Mouse (Mus musculus): Measurements from ENCODE around the gene Pip4k2b. TPM values are rescaled to one million over a fixed set of nuclear protein-coding genes. Genes with fewer than 3 reads are reported as not detected.

Pip4k2b gene
- polyA plus RNA-seq, 1 experiment from 2014 or later = 0.86 TPM

DNA sequence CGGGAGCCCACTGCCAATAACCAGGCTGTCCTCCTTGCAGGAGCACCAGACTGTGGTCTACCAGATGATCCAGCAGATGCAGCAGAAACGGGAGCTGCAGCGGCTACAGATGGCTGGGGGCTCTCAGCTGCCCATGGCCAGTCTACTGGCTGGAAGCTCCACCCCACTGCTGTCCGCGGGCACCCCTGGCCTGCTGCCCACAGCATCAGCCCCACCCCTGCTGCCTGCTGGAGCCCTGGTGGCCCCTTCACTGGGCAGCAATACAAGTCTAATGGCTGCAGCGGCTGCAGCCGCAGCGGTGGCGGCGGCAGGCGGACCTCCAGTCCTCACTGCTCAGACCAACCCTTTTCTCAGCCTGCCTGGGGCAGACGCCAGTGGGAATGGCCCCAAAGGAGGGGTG is 64.1 kb downstream of the Pip4k2b start:
- no peak overlapping the region for H3K9ac ChIP-seq (replicated peaks; ENCODE audit: low read depth)
- no peak overlapping the region for H3K4me3 ChIP-seq (ENCODE audit: low read depth, low read length)
- ATAC-seq (peak; percentile 39; the same call in 1 of the 2 replicates), DNase-seq (ENCODE audit: low spot score) (peak; percentile 73)
- no peaks in the 10 kb centered on the region for H3K9me3 ChIP-seq (ENCODE audit: low read length)
- H3K4me1 ChIP-seq (ENCODE audit: insufficient read depth, low read depth, low read length) = 0 out of 2 replicates have a peak, but pooled peaks cover 11% of the 10 kb centered on the region
- peaks cover 4% of the 10 kb centered on the region; the same call in 1 of the 2 replicates for H3K36me3 ChIP-seq (ENCODE audit: insufficient read depth, low read length)
- TF ChIP-seq CTCF (IDR thresholded peaks at IDR 0.05) = no peak
- TF ChIP-seq EP300 (IDR thresholded peaks at IDR 0.05) = no peak
- H3K27me3 ChIP-seq (replicated peaks; ENCODE audit: insufficient read depth, low read length) = no peaks in the 10 kb centered on the region
- H3K27ac ChIP-seq (ENCODE audit: low read length) = 0 out of 2 replicates have a peak overlapping the region, but pooled peaks have one; percentile 7
- H3K4me2 ChIP-seq (replicated peaks; ENCODE audit: low read depth, low read length) = 0 out of 2 replicates have a peak overlapping the region, but pooled peaks have one; percentile 6
- 51% methylated on average over 12 of the region's 12 CpGs for WGBS

DNA sequence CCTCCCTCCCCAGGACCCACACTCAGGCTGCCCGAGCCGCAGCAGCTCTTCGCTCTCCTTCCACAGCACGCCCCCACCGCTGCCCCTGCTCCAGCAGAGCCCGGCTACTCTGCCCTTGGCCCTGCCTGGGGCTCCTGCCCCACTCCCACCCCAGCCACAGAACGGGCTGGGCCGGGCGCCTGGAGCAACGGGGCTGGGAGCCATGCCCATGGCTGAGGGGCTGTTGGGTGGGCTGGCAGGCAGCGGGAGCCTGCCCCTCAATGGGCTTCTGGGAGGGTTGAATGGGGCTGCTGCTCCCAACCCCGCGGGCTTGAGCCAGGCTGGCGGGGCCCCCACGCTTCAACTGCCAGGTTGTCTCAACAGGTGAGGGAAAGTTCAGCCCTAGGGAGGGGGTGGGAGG is 66.2 kb downstream of the Pip4k2b start:
- TF ChIP-seq CTCF (IDR thresholded peaks at IDR 0.05) = no peak
- TF ChIP-seq EP300 (IDR thresholded peaks at IDR 0.05) = no peak

DNA sequence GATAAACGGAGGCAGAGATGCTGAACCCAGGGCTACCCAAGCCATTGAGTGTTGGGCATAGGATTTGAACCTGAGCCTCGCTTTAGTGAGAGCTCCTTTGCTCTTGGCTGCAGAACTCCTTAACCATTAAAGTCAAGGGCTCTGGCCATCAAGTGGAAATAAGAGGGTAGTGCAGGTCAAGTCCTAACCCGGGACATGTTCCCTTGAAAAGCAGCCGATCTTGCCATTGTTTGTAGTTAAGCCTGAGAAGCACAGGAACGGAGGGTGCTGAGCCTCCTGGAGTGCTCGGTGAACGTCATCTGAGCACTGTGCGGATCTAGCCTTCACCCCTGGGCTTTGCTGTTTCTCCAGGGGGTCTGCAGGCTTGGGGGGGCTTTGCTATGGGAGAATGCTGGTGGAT is 66.7 kb downstream of the Pip4k2b start:
- H3K4me1 ChIP-seq (ENCODE audit: insufficient read depth, low read depth, low read length) = 0 out of 2 replicates have a peak, but pooled peaks cover 11% of the 10 kb centered on the region
- 56% methylated on average over 8 of the region's 8 CpGs for WGBS
- H3K27me3 ChIP-seq (replicated peaks; ENCODE audit: insufficient read depth, low read length) = no peaks in the 10 kb centered on the region
- peaks cover 22% of the 10 kb centered on the region for H3K36me3 ChIP-seq (ENCODE audit: insufficient read depth, low read length)
- H3K27ac ChIP-seq (ENCODE audit: low read length) = no peak overlapping the region
- ATAC-seq (peak; percentile 17), DNase-seq (ENCODE audit: low spot score) (peak; percentile 72)
- H3K9me3 ChIP-seq (ENCODE audit: low read length) = no peaks in the 10 kb centered on the region
- H3K4me2 ChIP-seq (replicated peaks; ENCODE audit: low read depth, low read length) = no peak overlapping the region
- H3K4me3 ChIP-seq (ENCODE audit: low read depth, low read length) = no peak overlapping the region
- TF ChIP-seq CTCF (IDR thresholded peaks at IDR 0.05) (peak; percentile 50), EP300 (IDR thresholded peaks at IDR 0.05) (no peak)
- no peak overlapping the region for H3K9ac ChIP-seq (replicated peaks; ENCODE audit: low read depth)

More for the DNA sequence above, 66.2 kb downstream of the Pip4k2b start:
- H3K9ac ChIP-seq (replicated peaks; ENCODE audit: low read depth) = no peak overlapping the region
- DNase-seq (ENCODE audit: low spot score) (no peak), ATAC-seq (no peak)
- no peaks in the 10 kb centered on the region for H3K27me3 ChIP-seq (replicated peaks; ENCODE audit: insufficient read depth, low read length)
- H3K9me3 ChIP-seq (ENCODE audit: low read length) = no peaks in the 10 kb centered on the region
- H3K36me3 ChIP-seq (ENCODE audit: insufficient read depth, low read length) = peaks cover 22% of the 10 kb centered on the region
- no peak overlapping the region for H3K4me2 ChIP-seq (replicated peaks; ENCODE audit: low read depth, low read length)
- H3K27ac ChIP-seq (ENCODE audit: low read length) = no peak overlapping the region
- no peak overlapping the region for H3K4me3 ChIP-seq (ENCODE audit: low read depth, low read length)
- 76% methylated on average over 12 of the region's 15 CpGs for WGBS
- 0 out of 2 replicates have a peak, but pooled peaks cover 11% of the 10 kb centered on the region for H3K4me1 ChIP-seq (ENCODE audit: insufficient read depth, low read depth, low read length)

DNA sequence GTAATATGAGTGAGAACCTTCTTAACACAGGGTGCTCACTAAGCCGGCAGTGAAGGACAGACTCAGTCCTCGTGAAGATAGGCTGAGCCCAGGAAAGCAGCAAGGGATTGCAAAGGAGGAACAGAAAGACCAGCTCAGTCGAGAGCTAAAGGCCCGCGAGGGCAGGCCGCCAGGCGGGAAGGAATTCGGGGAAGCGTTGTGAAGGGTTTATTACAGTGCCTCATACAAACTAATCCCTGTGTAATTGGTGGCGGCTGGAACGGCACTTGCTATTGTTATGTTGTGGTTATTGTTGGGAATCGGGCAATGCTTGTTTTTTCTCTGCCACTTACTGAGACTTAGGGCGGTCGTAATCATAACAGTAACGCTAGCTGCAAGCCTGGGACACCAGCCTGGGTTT is 67.1 kb downstream of the Pip4k2b start:
- DNase-seq (ENCODE audit: low spot score) (peak; percentile 6), ATAC-seq (no peak)
- Histone ChIP-seq H3K9ac (replicated peaks; ENCODE audit: low read depth) (no peak overlapping the region), H3K27me3 (replicated peaks; ENCODE audit: insufficient read depth, low read length) (no peaks in the 10 kb centered on the region), H3K9me3 (ENCODE audit: low read length) (no peaks in the 10 kb centered on the region), H3K4me1 (ENCODE audit: insufficient read depth, low read depth, low read length) (0 out of 2 replicates have a peak, but pooled peaks cover 11% of the 10 kb centered on the region), H3K36me3 (ENCODE audit: insufficient read depth, low read length) (peaks cover 22% of the 10 kb centered on the region), H3K27ac (ENCODE audit: low read length) (peak overlapping the region; percentile 11; the same call in 1 of the 2 replicates), H3K4me2 (replicated peaks; ENCODE audit: low read depth, low read length) (no peak overlapping the region), H3K4me3 (ENCODE audit: low read depth, low read length) (no peak overlapping the region)
- 48% methylated on average over 15 of the region's 15 CpGs for WGBS
- TF ChIP-seq EP300 (IDR thresholded peaks at IDR 0.05) = no peak
- TF ChIP-seq CTCF (IDR thresholded peaks at IDR 0.05) = no peak

DNA sequence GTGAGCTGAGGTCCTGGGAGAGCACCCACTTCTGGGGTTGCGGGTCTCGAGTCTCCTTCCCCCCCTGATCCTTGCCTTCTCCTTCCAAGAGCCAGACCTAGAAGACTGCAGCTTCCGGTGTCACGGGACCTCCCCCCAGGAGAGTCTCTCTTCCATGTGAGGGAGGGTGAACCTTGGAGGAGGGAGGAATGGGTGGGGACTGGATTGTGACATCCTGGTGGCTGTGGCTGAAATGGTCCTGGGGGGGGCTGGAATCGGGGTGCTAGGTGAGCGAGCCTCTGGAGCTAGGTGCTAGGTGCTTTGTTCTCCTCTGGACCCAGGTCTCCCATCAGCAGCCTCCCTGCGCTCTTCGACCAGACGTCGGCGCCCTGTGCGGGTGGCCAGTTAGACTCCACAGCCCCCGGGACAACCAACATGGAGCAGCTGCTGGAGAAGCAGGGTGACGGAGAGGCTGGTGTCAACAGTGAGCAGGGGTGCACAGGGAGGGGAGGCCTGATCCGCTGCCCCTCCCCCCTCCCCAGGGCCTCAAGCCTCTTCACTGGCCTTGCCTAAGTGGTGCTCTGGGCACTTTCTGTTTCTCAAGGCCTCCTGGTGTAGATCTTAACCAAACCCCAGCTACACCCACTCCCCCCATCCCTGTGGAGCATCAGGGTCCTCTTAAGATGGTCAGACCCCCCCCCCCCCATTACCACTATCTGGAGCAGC is 68.3 kb downstream of the Pip4k2b start:
- TF ChIP-seq EP300 (IDR thresholded peaks at IDR 0.05) (no peak), CTCF (IDR thresholded peaks at IDR 0.05) (no peak)
- no peak overlapping the region for H3K4me3 ChIP-seq (ENCODE audit: low read depth, low read length)
- WGBS = 68% methylated on average over 14 of the region's 15 CpGs
- no peaks in the 10 kb centered on the region for H3K27me3 ChIP-seq (replicated peaks; ENCODE audit: insufficient read depth, low read length)
- H3K36me3 ChIP-seq (ENCODE audit: insufficient read depth, low read length) = peaks cover 22% of the 10 kb centered on the region
- H3K9ac ChIP-seq (replicated peaks; ENCODE audit: low read depth) = no peak overlapping the region
- DNase-seq (ENCODE audit: low spot score) (peak; percentile 58), ATAC-seq (peak; percentile 70)
- 0 out of 2 replicates have a peak, but pooled peaks cover 6% of the 10 kb centered on the region for H3K4me1 ChIP-seq (ENCODE audit: insufficient read depth, low read depth, low read length)
- no peaks in the 10 kb centered on the region for H3K9me3 ChIP-seq (ENCODE audit: low read length)
- peak overlapping the region; percentile 51 for H3K27ac ChIP-seq (ENCODE audit: low read length)
- H3K4me2 ChIP-seq (replicated peaks; ENCODE audit: low read depth, low read length) = no peak overlapping the region

DNA sequence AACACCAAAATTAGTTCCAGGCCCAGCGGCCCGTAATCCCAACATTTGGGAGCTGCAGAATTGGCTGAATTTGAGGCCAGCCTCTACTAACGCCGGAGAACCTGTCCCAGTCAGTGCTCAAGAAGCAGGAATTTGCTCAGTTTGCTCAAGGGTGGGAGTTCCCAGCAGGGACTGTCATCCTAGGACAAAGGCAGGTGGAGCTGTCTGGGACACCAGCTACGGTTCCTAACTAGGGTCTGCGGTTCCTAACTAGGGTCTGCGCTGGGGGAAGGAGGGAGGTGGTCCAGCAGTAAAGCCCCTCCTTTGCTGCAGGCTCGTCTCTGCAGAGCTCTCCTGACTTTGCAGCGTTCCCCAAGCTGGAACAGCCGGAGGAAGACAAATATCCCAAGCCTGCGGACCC is 71.4 kb downstream of the Pip4k2b start:
- Histone ChIP-seq H3K36me3 (ENCODE audit: insufficient read depth, low read length) (peaks cover 22% of the 10 kb centered on the region), H3K9ac (replicated peaks; ENCODE audit: low read depth) (no peak overlapping the region), H3K4me1 (ENCODE audit: insufficient read depth, low read depth, low read length) (peaks cover 9% of the 10 kb centered on the region; the same call in 1 of the 2 replicates), H3K9me3 (ENCODE audit: low read length) (no peaks in the 10 kb centered on the region), H3K4me2 (replicated peaks; ENCODE audit: low read depth, low read length) (no peak overlapping the region), H3K27ac (ENCODE audit: low read length) (no peak overlapping the region), H3K27me3 (replicated peaks; ENCODE audit: insufficient read depth, low read length) (no peaks in the 10 kb centered on the region), H3K4me3 (ENCODE audit: low read depth, low read length) (no peak overlapping the region)
- TF ChIP-seq EP300 (IDR thresholded peaks at IDR 0.05) (no peak), CTCF (IDR thresholded peaks at IDR 0.05) (no peak)
- WGBS = 72% methylated on average over 11 of the region's 11 CpGs
- DNase-seq (ENCODE audit: low spot score) = no peak
- ATAC-seq = no peak

Data from lung, postnatal 0 days (tissue).